14 mouse cellular contexts compared by ENCODE assay signal in genomic region chr15:95467195-95467594, GRCm38 (mm10).
DNase-seq lines count a peak whose midpoint lies in the region; ATAC-seq and TF ChIP-seq lines count a peak whose summit lies in the region.
"Had no signal": no experiment of that assay in that cellular context is flagged by ENCODE, and none has a peak within 500 bp of the region (broad histone marks: within the 10 kb centered on the region; RNA-seq: fewer than 3 reads in every experiment).

No protein-coding gene starts in this region.

- 0 out of 2 replicates have a peak, but pooled peaks have one; percentile 52 for ATAC-seq in kidney, embryonic 15.5 days (replicated peaks; ENCODE audit: low FRiP score)
- ATAC-seq in midbrain, embryonic 14.5 days (ENCODE audit: low FRiP score, low TSS enrichment) = no peak
- no peak for ATAC-seq in midbrain, embryonic 15.5 days (replicated peaks)
- no peak for ATAC-seq in forebrain, postnatal 0 days
- ATAC-seq: inflammation-experienced regulatory T-cells, adult 6 months; midbrain, embryonic 16.5 days had no signal

- TF ChIP-seq CTCF in forebrain, postnatal 0 days (IDR thresholded peaks at IDR 0.05; ENCODE audit: low read depth) = no peak

- no peaks in the 10 kb centered on the region for H3K4me1 ChIP-seq in kidney, embryonic 15.5 days
- H3K4me1 ChIP-seq in midbrain, embryonic 14.5 days (ENCODE audit: control insufficient read depth, insufficient read depth, low read length) = no peaks in the 10 kb centered on the region; the same call in 1 of the 2 replicates
- peaks cover 4% of the 10 kb centered on the region; the same call in 1 of the 2 replicates for H3K4me1 ChIP-seq in midbrain, embryonic 15.5 days
- no peaks in the 10 kb centered on the region for H3K4me1 ChIP-seq in forebrain, postnatal 0 days (ENCODE audit: insufficient read depth)
- H3K4me1 ChIP-seq: embryonic facial prominence, embryonic 12.5 days had no signal

- no peak for DNase-seq in kidney, adult 9 months
- no peak for DNase-seq in midbrain, embryonic 14.5 days
- DNase-seq in forebrain, postnatal 0 days = peak; percentile 15
- DNase-seq in cerebellum, adult 9-10 months = no peak
- no peak for DNase-seq in layer of hippocampus, postnatal 14 days (ENCODE audit: low spot score in 2 of 2)
- DNase-seq: adrenal gland, postnatal 25 days; cerebellum, adult 18-20 months; layer of hippocampus, adult 9-11 months had no signal

- no peak overlapping the region for H3K4me3 ChIP-seq in kidney, embryonic 15.5 days (replicated peaks)
- H3K4me3 ChIP-seq in midbrain, embryonic 14.5 days (replicated peaks; ENCODE audit: low read depth, low read length) = no peak overlapping the region
- H3K4me3 ChIP-seq in midbrain, embryonic 15.5 days = no peak overlapping the region
- H3K4me3 ChIP-seq in forebrain, postnatal 0 days (ENCODE audit: low read depth, low read length) = no peak overlapping the region
- H3K4me3 ChIP-seq: embryonic facial prominence, embryonic 12.5 days had no signal

- no peaks in the 10 kb centered on the region for H3K36me3 ChIP-seq in kidney, embryonic 15.5 days
- H3K36me3 ChIP-seq in midbrain, embryonic 14.5 days (ENCODE audit: control insufficient read depth, insufficient read depth, low read length) = peaks cover 11% of the 10 kb centered on the region; the same call in 1 of the 2 replicates
- no peaks in the 10 kb centered on the region for H3K36me3 ChIP-seq in midbrain, embryonic 15.5 days (replicated peaks)
- peaks cover 6% of the 10 kb centered on the region for H3K36me3 ChIP-seq in forebrain, postnatal 0 days (ENCODE audit: insufficient read depth)
- H3K36me3 ChIP-seq: embryonic facial prominence, embryonic 12.5 days had no signal

- H3K9me3 ChIP-seq in kidney, embryonic 15.5 days (replicated peaks) = no peaks in the 10 kb centered on the region
- H3K9me3 ChIP-seq in midbrain, embryonic 14.5 days (ENCODE audit: control insufficient read depth, low read length) = no peaks in the 10 kb centered on the region
- H3K9me3 ChIP-seq in midbrain, embryonic 15.5 days = no peaks in the 10 kb centered on the region
- H3K9me3 ChIP-seq in forebrain, postnatal 0 days (ENCODE audit: low read length) = no peaks in the 10 kb centered on the region
- H3K9me3 ChIP-seq: embryonic facial prominence, embryonic 12.5 days had no signal

- 49% methylated on average over 6 of the region's 6 CpGs for WGBS in kidney, embryonic 15.5 days
- 72% methylated on average over 6 of the region's 6 CpGs for WGBS in midbrain, embryonic 14.5 days
- WGBS in midbrain, embryonic 15.5 days = 62% methylated on average over 6 of the region's 6 CpGs
- WGBS in forebrain, postnatal 0 days = 41% methylated on average over 6 of the region's 6 CpGs

- no peak overlapping the region for H3K4me2 ChIP-seq in kidney, embryonic 15.5 days
- H3K4me2 ChIP-seq in midbrain, embryonic 14.5 days (ENCODE audit: low read length) = no peak overlapping the region
- no peak overlapping the region for H3K4me2 ChIP-seq in midbrain, embryonic 15.5 days
- H3K4me2 ChIP-seq in forebrain, postnatal 0 days (ENCODE audit: low read depth) = no peak overlapping the region
- H3K4me2 ChIP-seq: embryonic facial prominence, embryonic 12.5 days; heart, embryonic 11.5 days had no signal

- H3K27ac ChIP-seq in kidney, embryonic 15.5 days = no peak overlapping the region
- H3K27ac ChIP-seq in midbrain, embryonic 14.5 days (replicated peaks; ENCODE audit: low read depth, low read length) = peak overlapping the region; percentile 33
- no peak overlapping the region for H3K27ac ChIP-seq in midbrain, embryonic 15.5 days
- H3K27ac ChIP-seq in forebrain, postnatal 0 days (ENCODE audit: low read depth, low read length) = no peak overlapping the region
- H3K27ac ChIP-seq: embryonic facial prominence, embryonic 12.5 days had no signal

- H3K9ac ChIP-seq in kidney, embryonic 15.5 days = no peak overlapping the region
- H3K9ac ChIP-seq in midbrain, embryonic 14.5 days (replicated peaks; ENCODE audit: low read length) = no peak overlapping the region
- no peak overlapping the region for H3K9ac ChIP-seq in midbrain, embryonic 15.5 days
- H3K9ac ChIP-seq in forebrain, postnatal 0 days = no peak overlapping the region
- H3K9ac ChIP-seq: embryonic facial prominence, embryonic 12.5 days had no signal

- no peaks in the 10 kb centered on the region for H3K27me3 ChIP-seq in kidney, embryonic 15.5 days
- H3K27me3 ChIP-seq in midbrain, embryonic 14.5 days (ENCODE audit: control insufficient read depth, insufficient read depth, low read length) = no peaks in the 10 kb centered on the region
- H3K27me3 ChIP-seq in midbrain, embryonic 15.5 days (replicated peaks) = no peaks in the 10 kb centered on the region
- H3K27me3 ChIP-seq in forebrain, postnatal 0 days (ENCODE audit: insufficient read depth, low read length) = no peaks in the 10 kb centered on the region
- H3K27me3 ChIP-seq: embryonic facial prominence, embryonic 12.5 days had no signal
